Mouse (Mus musculus) thymus, postnatal 0 days (tissue): ENCODE data around the gene Slc26a8. TPM values are rescaled to one million over a fixed set of nuclear protein-coding genes. Genes with fewer than 3 reads are reported as not detected.

Source experiments
- DNase-seq: peaks from one replicate; pipeline ENCODE4 v3.0.0-alpha.2; 2015; ENCODE audit warnings: low spot score
- polyA plus RNA-seq: library from polyadenylated mRNA; unstranded; fragments of >200 nt; fragmentation: Nextera tagmentation; extraction: Ambion mirVana; gene quantifications from 2 replicates; pipeline ENCODE4 v1.2.1, GENCODE M21; 2015

Gene Slc26a8
- polyA plus RNA-seq, 1 experiment from 2014 or later, result 0.79 TPM

DNA sequence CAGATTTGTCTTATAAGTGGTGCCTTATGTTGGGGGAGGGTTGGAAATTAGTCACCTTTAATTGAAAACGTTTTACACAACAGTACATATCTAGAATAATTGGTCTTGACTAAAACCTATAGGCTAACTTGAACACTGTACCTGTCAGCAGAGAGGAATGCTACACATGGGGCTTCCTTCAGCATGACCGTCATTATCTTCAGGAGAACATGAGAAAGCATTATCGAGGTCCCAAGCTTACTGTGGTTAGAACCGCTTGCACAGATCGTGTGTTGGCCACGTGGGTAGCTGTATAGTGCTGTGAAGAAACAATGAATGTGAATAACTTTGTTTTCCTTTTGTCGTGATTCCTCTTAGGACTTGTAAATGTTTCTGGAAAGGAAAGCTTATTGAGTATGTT, 9.8 kb upstream of the Slc26a8 start:
- DNase-seq, result no peak

DNA sequence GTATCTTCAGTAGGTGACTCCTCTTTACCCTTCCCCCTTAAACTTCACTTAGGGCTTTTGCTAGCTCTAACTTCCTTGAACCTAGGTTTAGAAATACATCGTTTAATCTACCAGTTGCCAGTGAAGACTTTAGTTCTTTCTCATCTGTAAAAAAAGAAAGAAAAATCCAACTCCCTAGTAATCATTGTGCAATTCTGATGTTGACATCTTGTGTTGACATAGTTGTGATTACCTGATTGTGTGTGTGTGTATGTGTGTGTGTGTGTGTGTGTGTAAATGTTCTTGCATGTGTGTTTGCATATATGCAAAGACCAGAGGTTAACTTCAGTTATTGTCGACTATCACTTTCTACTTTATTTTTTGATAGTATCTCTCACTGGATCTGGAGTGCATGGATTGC, 8.6 kb upstream of the Slc26a8 start:
- no peak for DNase-seq

DNA sequence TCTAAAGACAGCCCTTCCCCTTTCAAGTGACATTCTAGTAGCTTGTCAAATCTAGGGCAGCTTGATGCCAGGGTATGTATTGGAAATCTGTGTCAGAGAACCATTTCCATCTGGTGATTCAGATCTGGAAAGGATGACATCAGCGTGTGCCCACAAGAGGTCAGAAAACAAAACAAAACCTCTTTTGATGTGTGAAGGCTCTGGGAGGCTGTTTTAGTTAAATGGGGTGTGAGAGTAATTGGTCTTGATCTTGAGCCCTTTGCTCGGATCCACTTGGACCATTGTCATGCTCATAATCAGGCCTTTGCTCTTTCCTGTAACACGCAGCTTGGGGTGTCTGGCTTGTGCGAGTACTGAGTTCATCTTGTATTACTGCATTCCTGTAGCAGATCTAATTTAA, 8.2 kb upstream of the Slc26a8 start:
- DNase-seq, result no peak

DNA sequence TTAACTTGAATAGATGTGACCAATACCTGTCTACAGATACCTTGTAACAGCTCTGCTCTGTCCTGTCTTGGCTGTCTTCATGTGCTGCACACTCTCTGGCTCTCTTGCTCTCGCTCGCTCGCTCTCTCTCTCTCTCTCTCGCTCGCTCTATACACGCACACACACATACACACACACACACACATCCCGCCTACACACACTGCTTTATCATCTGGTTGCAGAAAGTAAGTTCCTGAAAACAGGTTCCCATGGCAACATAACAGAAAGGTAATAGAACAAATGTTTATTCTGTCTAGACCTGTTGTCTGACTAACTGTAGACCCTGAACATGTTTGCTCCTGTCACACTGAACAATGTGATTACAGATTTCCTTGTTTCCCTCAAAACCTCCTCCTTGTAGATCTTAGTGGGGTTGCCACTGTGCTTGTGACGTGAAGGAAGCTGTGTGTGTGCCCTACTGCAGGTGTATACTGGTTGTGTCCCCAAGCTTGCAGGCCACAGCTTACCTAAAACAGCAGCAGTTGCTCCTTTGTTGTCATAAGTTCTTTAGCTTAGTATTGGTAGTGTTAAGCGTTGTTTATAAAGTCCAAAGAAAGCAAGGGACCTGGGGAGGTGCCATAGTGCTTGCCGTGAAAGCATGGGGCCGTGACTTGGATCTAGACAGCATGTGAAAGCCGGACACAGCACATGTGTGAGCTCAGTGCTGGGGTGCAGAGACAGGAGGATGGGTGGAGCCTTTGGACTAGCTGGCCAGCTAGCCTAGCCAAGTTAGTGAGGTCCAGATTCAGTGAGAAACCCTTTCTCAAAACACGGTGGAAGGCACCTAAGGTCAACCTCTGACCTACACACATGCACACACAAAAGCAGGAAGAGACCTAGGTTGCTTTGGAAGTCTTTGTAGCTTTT, 7.5 kb upstream of the Slc26a8 start:
- peak; percentile 39 for DNase-seq

DNA sequence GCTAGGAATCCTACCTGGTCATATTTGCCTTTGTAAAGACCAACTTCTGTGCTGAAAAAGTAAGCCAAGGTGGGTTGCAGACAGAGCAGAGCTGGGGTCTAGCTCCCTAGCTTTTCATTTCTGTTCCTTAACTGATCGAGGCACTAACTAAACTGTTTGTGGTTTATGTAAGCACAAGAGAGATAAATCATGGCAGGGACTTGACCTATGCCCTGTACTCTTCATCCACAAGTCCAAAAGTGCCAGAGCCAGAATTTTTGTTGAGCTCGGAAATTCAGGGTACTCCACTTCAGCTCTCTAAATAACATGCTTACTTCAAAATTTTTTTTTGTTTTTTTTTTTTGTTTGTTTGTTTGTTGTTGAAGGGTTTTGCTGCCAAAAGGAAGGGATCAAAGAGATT, 6.6 kb upstream of the Slc26a8 start:
- no peak for DNase-seq

DNA sequence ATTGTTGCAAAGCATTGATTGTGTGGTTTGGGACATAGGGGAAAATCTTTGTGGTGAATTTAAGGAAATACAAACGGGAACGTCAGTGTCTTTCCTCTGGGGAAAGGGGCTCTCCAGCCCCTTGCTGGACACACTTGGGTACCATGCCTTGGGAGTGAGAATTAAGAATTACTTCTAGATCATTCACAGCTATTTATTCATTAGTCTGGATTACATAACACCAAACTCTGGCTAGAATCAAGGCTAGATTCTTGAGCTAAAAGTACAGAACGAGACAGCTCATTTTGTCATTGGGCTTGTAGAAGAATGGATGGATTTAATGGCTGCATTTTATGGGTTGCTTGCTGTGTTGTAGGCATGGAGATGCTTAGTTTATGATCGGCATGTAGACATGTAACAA, 4.8 kb upstream of the Slc26a8 start:
- no peak for DNase-seq

DNA sequence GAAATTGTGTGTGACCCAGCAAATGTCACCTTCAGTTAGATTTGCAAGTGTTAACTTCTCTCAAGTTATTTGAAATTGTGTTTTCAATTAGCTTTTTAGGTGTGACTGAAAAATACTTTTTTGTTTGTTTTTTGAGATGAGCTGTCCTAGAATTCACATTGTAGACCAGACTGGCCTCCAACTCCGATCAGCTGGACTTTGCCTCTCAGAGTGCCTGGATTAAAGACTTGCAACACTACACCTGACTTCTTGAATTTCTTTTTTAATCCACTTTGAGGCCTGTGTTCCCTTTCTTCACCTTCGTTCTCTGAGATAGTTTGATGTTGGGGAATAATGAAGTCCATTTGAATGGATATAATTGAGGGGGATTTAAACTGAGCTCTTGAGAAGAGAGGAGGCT, 4.0 kb upstream of the Slc26a8 start:
- DNase-seq, result no peak

DNA sequence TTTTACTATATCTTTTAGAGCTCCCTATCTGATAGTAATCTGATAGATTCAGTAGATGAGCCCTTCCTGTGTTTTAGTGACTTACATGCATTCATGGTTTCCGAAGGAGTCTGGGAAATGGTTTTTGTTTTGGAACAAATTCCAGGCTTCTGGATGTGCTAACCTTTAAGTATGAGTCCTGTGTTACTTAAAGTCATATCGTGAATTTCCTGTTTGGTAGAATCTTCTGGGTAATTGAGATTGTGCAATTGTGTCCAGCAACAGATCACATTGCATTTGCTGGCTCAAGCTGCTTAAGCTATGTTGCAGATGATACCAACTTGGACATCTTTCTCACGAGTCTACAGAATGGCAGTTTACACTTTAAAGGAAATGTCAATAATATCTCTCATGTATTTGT, 3.1 kb upstream of the Slc26a8 start:
- DNase-seq, result no peak

DNA sequence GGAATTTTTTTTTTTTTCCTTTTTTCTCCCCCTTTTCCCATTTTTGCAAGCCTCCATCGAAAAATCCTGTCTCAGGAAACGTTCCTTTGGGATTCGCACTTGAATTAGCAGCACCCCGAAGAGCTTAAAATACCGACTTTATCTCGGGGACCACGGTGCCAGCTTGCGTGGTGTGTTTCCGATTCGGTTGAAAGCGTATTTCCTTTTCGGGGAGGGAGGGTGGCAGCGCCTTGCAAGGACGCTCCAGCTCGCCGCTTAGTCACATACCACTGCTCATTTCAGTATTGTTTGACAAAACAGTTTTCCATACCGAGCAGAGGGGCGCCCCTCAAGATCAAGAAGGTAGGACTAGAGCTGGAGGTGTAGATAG, 2.3 kb upstream of the Slc26a8 start:
- DNase-seq, result peak; percentile 69

DNA sequence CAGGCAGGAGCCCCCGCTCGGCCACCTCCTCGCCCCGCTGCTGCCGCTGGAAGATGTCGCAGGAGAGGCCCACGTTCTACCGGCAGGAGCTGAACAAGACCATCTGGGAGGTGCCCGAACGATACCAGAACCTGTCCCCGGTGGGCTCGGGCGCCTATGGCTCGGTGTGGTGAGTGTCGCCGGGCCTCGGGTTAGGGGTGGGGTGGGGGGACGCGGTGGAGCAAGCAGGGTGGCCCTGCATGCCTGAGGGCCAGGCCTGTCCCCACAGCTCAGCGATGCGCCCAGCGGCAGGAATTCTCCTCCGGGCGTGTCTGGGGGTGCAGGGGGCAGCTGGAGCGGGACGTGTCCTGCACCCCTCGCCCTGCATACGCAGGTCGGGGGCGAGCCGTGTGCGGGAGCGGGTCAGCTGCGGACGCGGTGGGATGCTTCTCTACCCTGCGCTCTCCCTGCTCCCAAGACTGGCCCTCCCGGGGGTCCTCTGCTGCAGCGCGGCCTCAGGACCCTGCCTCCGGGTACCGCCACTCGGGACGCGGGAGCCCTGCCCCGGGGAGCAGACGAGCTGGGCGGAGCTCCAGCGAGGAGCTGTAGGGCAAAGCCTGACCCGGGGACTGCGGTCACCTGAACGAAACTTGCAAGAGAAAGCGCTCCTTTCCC, 1.8 kb upstream of the Slc26a8 start:
- DNase-seq, result no peak

DNA sequence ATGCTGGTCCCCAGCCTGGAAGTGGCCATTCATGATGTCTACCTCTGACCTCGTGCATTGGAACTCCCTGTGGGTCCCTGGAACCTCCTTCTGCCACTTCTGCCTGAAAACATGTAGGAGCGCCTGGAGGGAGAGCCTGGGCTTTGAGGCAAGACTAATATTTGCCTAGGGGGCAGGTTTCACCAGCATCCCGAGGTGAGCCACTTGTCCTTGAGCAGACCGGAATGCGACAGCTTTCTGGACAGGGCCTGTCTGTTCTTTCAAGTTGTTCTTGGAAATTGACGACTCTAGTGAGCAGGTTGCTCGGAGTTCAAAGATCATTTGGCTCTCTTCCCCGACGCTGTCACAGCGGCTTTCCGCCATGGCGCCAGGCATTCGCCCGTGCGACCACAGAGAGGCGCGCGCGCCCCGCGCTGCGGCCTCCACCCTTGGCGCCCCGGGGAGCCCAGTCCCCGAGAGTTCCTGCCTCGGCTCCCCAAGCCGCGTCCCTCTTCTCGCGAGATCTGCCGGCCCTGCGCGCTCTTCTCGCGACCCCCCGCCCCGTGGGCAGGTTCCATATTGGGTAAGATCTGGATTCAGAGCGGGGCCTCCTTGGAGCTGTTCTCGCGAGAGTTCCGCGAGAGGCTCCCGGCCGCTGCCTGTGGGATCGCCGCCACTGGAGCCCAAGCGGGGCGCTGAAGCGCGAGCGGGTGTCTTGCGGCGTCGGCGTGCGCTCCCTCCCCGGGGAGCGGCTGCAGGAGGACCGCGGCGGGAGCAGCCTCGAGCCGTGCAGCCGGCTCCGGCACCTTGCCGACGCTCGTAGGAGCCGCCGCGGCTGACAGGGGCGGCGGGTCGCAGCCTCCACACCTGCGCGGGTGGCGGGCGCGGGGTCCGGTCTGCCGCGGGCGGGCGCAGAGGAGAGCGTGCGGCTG, 998 bp upstream of the Slc26a8 start, which contains the start of gene Mapk14:
TSS of gene Mapk14 (plus strand) at position 554 of the 911 bp plus-strand sequence.
- peak; percentile 100 for DNase-seq

DNA sequence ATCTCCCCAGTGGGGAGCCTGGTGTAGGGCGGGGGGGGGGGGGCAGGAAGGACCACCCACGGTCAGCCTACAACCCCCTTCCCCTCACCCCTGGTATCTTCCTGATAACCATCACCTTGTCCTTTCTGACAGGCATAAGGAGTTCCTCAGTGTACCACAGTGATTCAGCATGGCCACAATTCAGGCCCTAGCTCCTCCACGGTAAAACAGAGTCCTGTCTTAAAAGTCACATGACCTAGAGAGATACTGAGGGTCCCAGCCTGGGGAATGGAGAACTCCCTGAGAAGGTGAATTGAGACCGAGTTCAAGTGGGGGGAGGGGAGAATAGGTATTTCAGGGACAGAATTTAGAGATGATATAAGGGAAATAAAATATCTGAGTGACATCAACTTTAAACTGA, 2.7 kb downstream of the Slc26a8 start:
- no peak for DNase-seq

DNA sequence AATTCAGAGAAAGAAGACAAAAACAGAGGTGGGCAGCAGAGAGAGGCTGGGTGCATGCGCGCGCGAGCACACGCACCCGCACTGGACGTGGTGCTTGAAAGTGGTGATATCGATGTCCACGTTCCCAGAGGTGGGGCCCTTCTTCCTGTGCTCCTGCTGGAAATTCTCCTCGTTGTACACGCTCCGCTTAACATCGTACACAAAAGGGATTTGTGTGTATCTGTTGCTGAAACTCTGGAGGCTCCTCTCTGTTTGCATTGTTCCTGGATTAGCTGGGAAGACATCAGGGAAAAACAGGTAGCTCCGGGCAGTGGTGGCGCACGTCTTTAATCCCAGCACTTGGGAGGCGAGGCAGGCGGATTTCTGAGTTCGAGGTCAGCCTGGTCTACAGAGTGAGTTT, 5.4 kb downstream of the Slc26a8 start:
- no peak for DNase-seq

DNA sequence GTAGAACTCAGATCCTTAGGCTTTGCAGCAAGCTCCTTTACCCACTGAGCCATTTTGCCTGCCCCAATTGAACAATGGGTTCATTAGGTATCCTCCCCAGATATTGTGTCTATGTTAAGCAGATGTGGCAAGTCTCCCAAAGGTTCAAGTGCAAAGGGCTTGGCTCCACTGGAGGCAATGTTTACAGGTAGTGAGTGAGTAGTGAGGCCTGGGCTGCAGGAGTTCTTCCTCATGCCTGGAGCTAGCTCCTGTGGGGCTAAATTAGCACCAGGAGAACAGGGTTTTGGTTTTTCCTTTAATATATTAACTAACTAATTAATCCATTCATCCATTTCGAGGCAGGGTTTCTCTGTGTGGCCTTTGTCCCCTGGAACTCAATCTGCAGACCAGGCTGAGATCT, 6.4 kb downstream of the Slc26a8 start:
- DNase-seq, result no peak

DNA sequence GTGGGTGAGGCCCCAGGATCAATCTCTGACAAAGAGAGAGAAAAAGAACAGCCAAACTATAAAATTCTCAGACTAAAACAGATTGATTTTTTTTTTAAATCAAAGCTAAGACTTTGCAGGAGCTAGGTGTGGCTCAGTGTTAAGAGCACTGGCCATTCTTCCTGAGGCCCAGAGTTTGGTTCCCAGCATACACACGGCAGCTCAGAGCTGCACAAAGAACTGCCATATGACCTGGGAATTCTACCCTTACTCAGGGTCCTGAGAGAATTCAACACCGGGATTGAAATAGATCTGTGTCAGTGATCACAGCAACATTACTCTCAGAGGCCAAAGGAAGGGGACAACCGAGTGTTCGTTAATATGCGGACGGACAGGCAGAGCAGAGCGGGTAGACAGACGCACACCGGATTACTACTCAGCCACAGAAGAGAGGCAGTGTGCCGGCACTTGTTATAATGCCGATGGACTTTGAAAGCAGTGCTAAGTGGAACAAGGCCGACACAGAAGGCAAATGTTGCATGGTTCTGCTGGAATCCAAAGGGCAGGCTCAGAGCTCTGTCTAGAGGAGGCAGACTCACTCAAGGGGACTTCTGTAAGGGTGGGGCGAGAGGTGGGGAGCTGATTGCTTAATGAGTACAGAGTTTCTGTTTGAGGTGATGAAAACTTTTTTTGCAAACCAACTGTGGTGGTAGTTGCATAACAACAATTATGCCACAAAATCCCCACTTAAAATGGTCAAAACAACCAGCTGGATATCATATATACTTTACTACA, 7.5 kb downstream of the Slc26a8 start:
- no peak for DNase-seq

DNA sequence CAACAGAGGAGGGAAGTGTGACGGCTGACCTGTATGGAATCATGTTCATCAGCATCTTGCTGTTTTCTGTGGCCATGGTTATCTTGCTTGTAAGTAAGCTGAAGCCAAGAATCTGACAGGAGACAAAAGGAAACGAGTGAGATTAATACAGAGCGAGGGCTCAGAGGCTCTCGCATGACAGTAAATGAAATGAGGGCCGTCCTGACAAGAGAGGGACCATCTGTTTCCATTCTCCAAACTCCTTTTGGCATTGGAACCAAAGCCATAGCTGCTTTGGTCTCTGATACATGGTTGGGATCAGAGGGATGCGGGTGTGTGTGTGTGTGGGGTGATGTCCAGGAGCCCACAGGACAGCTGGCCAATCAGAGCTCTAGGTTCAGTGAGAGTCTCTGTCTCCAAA, 30.5 kb downstream of the Slc26a8 start:
- DNase-seq, result no peak

DNA sequence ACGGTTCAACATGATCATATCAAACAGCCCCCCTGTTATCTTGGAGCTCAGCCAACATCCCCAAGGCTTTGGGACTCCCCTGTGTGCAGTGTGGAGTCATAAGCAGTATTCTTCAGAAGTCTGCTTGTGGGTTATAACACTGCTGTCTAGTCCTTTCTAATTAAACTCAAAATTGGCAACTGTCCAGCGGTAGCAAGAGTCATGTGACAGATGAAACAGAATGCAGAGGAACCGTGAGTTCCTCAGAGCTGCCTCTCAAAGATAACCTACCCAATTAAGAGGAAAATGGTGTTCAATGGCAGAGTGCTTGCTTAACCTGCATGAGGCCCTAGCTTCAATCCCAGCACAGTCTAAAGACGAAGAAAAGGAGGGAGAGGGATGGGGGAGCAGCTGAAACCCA, 32.1 kb downstream of the Slc26a8 start:
- no peak for DNase-seq

DNA sequence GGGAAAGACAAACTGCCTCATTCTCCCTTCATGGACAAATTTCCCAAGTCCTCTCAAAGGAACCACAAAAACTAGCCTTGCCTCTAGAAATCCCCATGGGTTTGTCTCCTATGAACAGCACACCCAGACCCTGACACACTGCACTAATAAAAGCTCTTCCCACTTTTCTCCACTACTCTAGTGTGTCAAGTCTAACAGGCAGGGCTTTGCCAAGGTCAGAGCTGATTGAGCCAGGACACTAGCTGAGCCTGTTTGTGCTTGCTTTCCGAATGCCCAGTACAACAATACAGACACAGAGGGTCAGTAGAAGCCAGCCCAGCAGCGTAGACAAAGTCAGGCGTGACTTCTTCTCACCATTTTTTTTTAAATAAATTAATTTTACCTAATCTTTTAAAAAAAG, 39.8 kb downstream of the Slc26a8 start:
- no peak for DNase-seq

DNA sequence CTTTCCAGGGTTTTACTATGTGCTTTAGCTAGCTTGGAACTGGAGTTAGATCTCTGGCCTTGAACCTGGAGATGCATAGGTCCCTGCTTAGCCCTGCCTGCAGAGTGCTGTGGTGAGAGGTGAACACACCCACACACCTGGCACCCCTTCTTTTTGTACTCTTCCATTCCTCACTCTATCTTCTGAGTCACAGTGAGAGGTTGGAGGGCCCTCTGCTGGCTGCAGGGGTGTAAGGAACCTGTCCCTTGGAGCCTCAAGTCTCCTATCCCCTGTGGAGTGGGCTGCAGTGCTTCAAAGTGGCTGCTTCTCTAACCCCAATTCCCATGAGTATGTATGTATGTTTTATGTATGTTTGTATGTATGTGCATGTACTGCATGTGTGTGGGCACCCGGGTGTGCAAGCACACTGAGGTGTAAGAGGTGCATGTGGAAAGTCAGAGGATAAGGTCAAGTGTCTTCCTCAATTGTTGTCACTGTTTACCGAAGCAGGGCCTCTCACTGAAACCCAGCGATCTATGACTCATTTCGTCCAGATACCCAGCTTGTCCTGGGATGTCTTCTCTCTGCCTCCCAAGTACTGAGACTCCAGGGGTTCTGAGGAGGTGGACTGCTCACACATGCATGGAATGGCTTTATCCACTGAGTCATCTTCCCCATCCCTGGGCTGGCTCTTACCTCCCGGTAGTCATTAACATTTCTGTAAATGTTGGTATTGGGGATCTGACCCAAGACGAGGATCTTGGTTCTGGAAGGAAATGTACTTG, 41.2 kb downstream of the Slc26a8 start:
- DNase-seq, result peak; percentile 77

DNA sequence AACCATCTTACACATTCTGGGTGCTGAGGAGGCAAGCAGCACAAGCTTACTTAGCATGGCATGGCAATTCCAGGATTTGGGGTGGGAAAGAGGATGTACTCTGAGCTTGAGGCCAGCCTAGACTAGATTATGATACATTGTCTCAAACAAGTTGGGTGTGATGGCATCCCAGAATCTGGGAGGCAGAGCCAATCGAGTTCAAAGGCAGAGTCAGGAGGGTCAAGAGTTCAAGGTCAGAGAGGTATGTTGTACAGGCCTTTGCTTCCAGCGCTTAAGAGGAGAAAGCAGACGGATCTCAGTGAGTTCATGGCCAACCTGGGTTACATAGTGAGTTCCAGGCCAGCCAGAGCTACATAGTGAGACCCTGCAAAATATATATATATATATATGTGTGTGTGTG, 43.8 kb downstream of the Slc26a8 start:
- DNase-seq, result no peak
